In the genomic region with DNA sequence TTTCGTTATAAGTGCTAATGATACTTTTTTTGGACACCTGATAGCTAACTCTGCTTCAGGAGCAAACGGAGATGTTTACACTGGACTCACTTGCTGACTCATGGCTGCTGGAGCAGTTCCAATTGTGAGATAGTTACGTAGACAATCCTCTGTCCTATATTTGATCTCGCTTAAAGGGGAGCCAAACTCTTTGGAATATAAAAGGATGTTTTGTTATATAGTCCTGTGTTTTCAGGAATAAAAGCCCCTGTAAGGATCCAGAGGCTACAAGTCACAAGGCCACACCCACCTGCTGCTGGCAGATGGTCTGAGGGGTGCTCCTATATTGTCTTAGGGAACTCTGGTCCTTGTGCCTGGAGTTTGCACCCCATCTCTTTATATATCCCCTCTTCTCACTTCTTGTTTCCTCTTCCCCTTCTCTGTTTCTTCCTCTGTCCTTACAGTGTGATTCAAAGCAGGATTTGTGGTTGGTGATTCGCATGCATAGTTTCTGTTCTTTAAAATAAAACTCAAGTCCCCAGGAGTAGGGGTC, we compare ENCODE assay signal across 9 mouse cellular contexts.
DNase-seq lines count a peak whose midpoint lies in the region; ATAC-seq and TF ChIP-seq lines count a peak whose summit lies in the region.
"Had no signal": no experiment of that assay in that cellular context is flagged by ENCODE, and none has a peak within 500 bp of the region (broad histone marks: within the 10 kb centered on the region; RNA-seq: fewer than 3 reads in every experiment).

No protein-coding gene starts in this region.

- no peak for ATAC-seq in hindbrain, postnatal 0 days
- no peak for ATAC-seq in hindbrain, embryonic 12.5 days (ENCODE audit: low FRiP score)
- peak; percentile 28; the same call in 1 of the 2 replicates for ATAC-seq in heart, embryonic 13.5 days (ENCODE audit: extremely low read depth, insufficient number of reproducible peaks, low FRiP score, low TSS enrichment)
- ATAC-seq in liver, embryonic 16.5 days (ENCODE audit: low read depth), result peak; percentile 87
- no peak for ATAC-seq in forebrain, postnatal 0 days

- 60% methylated on average over 5 of the region's 5 CpGs for WGBS in hindbrain, postnatal 0 days
- 70% methylated on average over 5 of the region's 5 CpGs for WGBS in hindbrain, embryonic 12.5 days
- 19% methylated on average over 5 of the region's 5 CpGs for WGBS in heart, embryonic 13.5 days
- 21% methylated on average over 5 of the region's 5 CpGs for WGBS in liver, embryonic 16.5 days (ENCODE audit: insufficient replicate concordance)
- WGBS in thymus, adult 2 months, result 67% methylated on average over 5 of the region's 5 CpGs
- 53% methylated on average over 5 of the region's 5 CpGs for WGBS in forebrain, postnatal 0 days

- in situ Hi-C loops in ES-E14 (cut with MboI; ENCODE audit: low sequenced_read_pairs in 2 of 2, unreplicated experiment in 2 of 2), result no loop called here

- H3K4me1 ChIP-seq in hindbrain, postnatal 0 days (ENCODE audit: insufficient read depth, low read length), result peaks cover 15% of the 10 kb centered on the region
- H3K4me1 ChIP-seq in hindbrain, embryonic 12.5 days, result peaks cover 21% of the 10 kb centered on the region
- peaks cover 2% of the 10 kb centered on the region in 2 experiments; a peak in 1 of 4 replicates for H3K4me1 ChIP-seq in ES-E14 (ENCODE audit: control insufficient read depth in 2 of 2, insufficient read depth in 2 of 2, low read length in 2 of 2, poor library complexity in 1 of 2)
- peaks cover 71% of the 10 kb centered on the region for H3K4me1 ChIP-seq in heart, embryonic 13.5 days
- peaks cover 42% of the 10 kb centered on the region for H3K4me1 ChIP-seq in liver, embryonic 16.5 days (ENCODE audit: control insufficient read depth, low read depth, low read length)
- peaks cover 5% of the 10 kb centered on the region; the same call in 1 of the 2 replicates for H3K4me1 ChIP-seq in thymus, adult 2 months (replicated peaks; ENCODE audit: control insufficient read depth, insufficient read depth, low read length)
- peaks cover 13% of the 10 kb centered on the region for H3K4me1 ChIP-seq in forebrain, postnatal 0 days (ENCODE audit: insufficient read depth)

- H3K4me2 ChIP-seq in hindbrain, postnatal 0 days (ENCODE audit: low read depth, low read length), result no peak overlapping the region
- H3K4me2 ChIP-seq in hindbrain, embryonic 12.5 days (replicated peaks), result no peak overlapping the region
- H3K4me2 ChIP-seq in heart, embryonic 13.5 days, result peak overlapping the region; percentile 44
- peak overlapping the region; percentile 50; the same call in 1 of the 2 replicates for H3K4me2 ChIP-seq in liver, embryonic 16.5 days (ENCODE audit: low read depth, low read length)
- H3K4me2 ChIP-seq in forebrain, postnatal 0 days (ENCODE audit: low read depth), result no peak overlapping the region
- H3K4me2 ChIP-seq: limb, embryonic 13.5 days had no signal

- TF ChIP-seq CTCF in hindbrain, postnatal 0 days (IDR thresholded peaks at IDR 0.05; ENCODE audit: low read depth), result no peak
- no peak for TF ChIP-seq CTCF in thymus, adult 2 months (IDR thresholded peaks at IDR 0.05; ENCODE audit: borderline replicate concordance, control insufficient read depth, extremely low read depth, insufficient read depth, low read length, poor library complexity)
- TF ChIP-seq CTCF in forebrain, postnatal 0 days (IDR thresholded peaks at IDR 0.05; ENCODE audit: low read depth), result no peak

- no peaks in the 10 kb centered on the region for H3K9me3 ChIP-seq in hindbrain, postnatal 0 days (ENCODE audit: low read length)
- H3K9me3 ChIP-seq in hindbrain, embryonic 12.5 days (replicated peaks), result no peaks in the 10 kb centered on the region
- no peaks in the 10 kb centered on the region for H3K9me3 ChIP-seq in ES-E14 (ENCODE audit: control insufficient read depth, insufficient read depth, low read depth, low read length)
- no peaks in the 10 kb centered on the region for H3K9me3 ChIP-seq in heart, embryonic 13.5 days
- H3K9me3 ChIP-seq in liver, embryonic 16.5 days (replicated peaks; ENCODE audit: control insufficient read depth, low read length), result no peaks in the 10 kb centered on the region
- no peaks in the 10 kb centered on the region for H3K9me3 ChIP-seq in forebrain, postnatal 0 days (ENCODE audit: low read length)
- H3K9me3 ChIP-seq: limb, embryonic 13.5 days had no signal

- DNase-seq in hindbrain, postnatal 0 days (ENCODE audit: low spot score), result peak; percentile 45
- no peak for DNase-seq in ES-E14 (ENCODE audit: low read depth, low spot score)
- peak; percentile 53 for DNase-seq in cerebellum, adult 11-12 months
- DNase-seq in thymus, adult 2 months, result no peak
- no peak for DNase-seq in forebrain, postnatal 0 days

- no peak overlapping the region for H3K9ac ChIP-seq in hindbrain, postnatal 0 days (replicated peaks; ENCODE audit: low read length)
- H3K9ac ChIP-seq in hindbrain, embryonic 12.5 days, result no peak overlapping the region
- no peak overlapping the region for H3K9ac ChIP-seq in ES-E14 (ENCODE audit: insufficient read depth, low read depth, low read length, poor library complexity, severe bottlenecking)
- no peak overlapping the region for H3K9ac ChIP-seq in heart, embryonic 13.5 days
- peak overlapping the region; percentile 47 for H3K9ac ChIP-seq in liver, embryonic 16.5 days (ENCODE audit: low read depth, low read length)
- H3K9ac ChIP-seq in forebrain, postnatal 0 days, result no peak overlapping the region
- H3K9ac ChIP-seq: limb, embryonic 13.5 days had no signal

- TF ChIP-seq POLR2A in thymus, adult 2 months (IDR thresholded peaks at IDR 0.05; ENCODE audit: control insufficient read depth, extremely low read depth, insufficient read depth, low read length, poor library complexity), result no peak

- no peak overlapping the region for H3K27ac ChIP-seq in hindbrain, postnatal 0 days
- H3K27ac ChIP-seq in hindbrain, embryonic 12.5 days, result no peak overlapping the region
- H3K27ac ChIP-seq in ES-E14 (ENCODE audit: insufficient read depth, low read depth, low read length, poor library complexity, severe bottlenecking), result no peak overlapping the region
- peak overlapping the region; percentile 48 for H3K27ac ChIP-seq in heart, embryonic 13.5 days (replicated peaks)
- peak overlapping the region; percentile 80 for H3K27ac ChIP-seq in liver, embryonic 16.5 days (ENCODE audit: low read length)
- no peak overlapping the region for H3K27ac ChIP-seq in thymus, adult 2 months (ENCODE audit: control insufficient read depth, insufficient read depth, low read length)
- H3K27ac ChIP-seq in forebrain, postnatal 0 days (ENCODE audit: low read depth, low read length), result no peak overlapping the region
- H3K27ac ChIP-seq: limb, embryonic 13.5 days had no signal

- no peaks in the 10 kb centered on the region for H3K36me3 ChIP-seq in hindbrain, postnatal 0 days (ENCODE audit: insufficient read depth, low read length)
- no peaks in the 10 kb centered on the region for H3K36me3 ChIP-seq in hindbrain, embryonic 12.5 days
- no peaks in the 10 kb centered on the region for H3K36me3 ChIP-seq in ES-E14 (ENCODE audit: control insufficient read depth, insufficient read depth, low read length, poor library complexity, severe bottlenecking)
- no peaks in the 10 kb centered on the region for H3K36me3 ChIP-seq in heart, embryonic 13.5 days
- no peaks in the 10 kb centered on the region for H3K36me3 ChIP-seq in liver, embryonic 16.5 days (ENCODE audit: control insufficient read depth, insufficient read depth)
- H3K36me3 ChIP-seq in thymus, adult 2 months (ENCODE audit: control insufficient read depth, insufficient read depth, low read length), result no peaks in the 10 kb centered on the region
- no peaks in the 10 kb centered on the region for H3K36me3 ChIP-seq in forebrain, postnatal 0 days (ENCODE audit: insufficient read depth)
- H3K36me3 ChIP-seq: limb, embryonic 13.5 days had no signal

- no peak overlapping the region for H3K4me3 ChIP-seq in hindbrain, postnatal 0 days (ENCODE audit: low read length)
- H3K4me3 ChIP-seq in hindbrain, embryonic 12.5 days, result no peak overlapping the region
- H3K4me3 ChIP-seq in ES-E14 (ENCODE audit: insufficient read depth in 1 of 2, low read depth in 1 of 2, low read length in 2 of 2, poor library complexity in 1 of 2, severe bottlenecking in 1 of 2), result no peak overlapping the region
- H3K4me3 ChIP-seq in heart, embryonic 13.5 days, result no peak overlapping the region
- H3K4me3 ChIP-seq in liver, embryonic 16.5 days (ENCODE audit: low read depth, low read length), result 0 out of 2 replicates have a peak overlapping the region, but pooled peaks have one; percentile 6
- H3K4me3 ChIP-seq in thymus, adult 2 months (ENCODE audit: control insufficient read depth, insufficient read depth, low read length), result no peak overlapping the region
- H3K4me3 ChIP-seq in forebrain, postnatal 0 days (ENCODE audit: low read depth, low read length), result no peak overlapping the region
- H3K4me3 ChIP-seq: limb, embryonic 13.5 days had no signal

- no peaks in the 10 kb centered on the region for H3K27me3 ChIP-seq in hindbrain, postnatal 0 days (ENCODE audit: insufficient read depth, low read length)
- no peaks in the 10 kb centered on the region for H3K27me3 ChIP-seq in hindbrain, embryonic 12.5 days
- H3K27me3 ChIP-seq in heart, embryonic 13.5 days (replicated peaks), result no peaks in the 10 kb centered on the region
- H3K27me3 ChIP-seq in liver, embryonic 16.5 days (ENCODE audit: control insufficient read depth, insufficient read depth, low read depth, low read length), result no peaks in the 10 kb centered on the region
- H3K27me3 ChIP-seq in thymus, adult 2 months (ENCODE audit: control insufficient read depth, insufficient read depth, low read length), result no peaks in the 10 kb centered on the region
- H3K27me3 ChIP-seq in forebrain, postnatal 0 days (ENCODE audit: insufficient read depth, low read length), result no peaks in the 10 kb centered on the region
- H3K27me3 ChIP-seq: limb, embryonic 13.5 days had no signal

TF ChIP-seq in ES-E14, 5 proteins besides CTCF, POLR2A, EP300 and RAD21:
- TF ChIP-seq ZNF384 (IDR thresholded peaks at IDR 0.05; ENCODE audit: low read depth, low read length) (no peak), MAFK (IDR thresholded peaks at IDR 0.05; ENCODE audit: insufficient read depth, low read depth, low read length) (peak; percentile 57; the same call in 1 of the 2 replicates)

Comparison
In these comparisons a context has a peak if more than half of its experiments do, and no peak if none do; other contexts are left out.
1. ATAC-seq: peak in heart, embryonic 13.5 days (single experiment) and liver, embryonic 16.5 days (single experiment); none in hindbrain, postnatal 0 days (single experiment), hindbrain, embryonic 12.5 days (single experiment) and forebrain, postnatal 0 days (single experiment).
2. DNase-seq: peak in hindbrain, postnatal 0 days (single experiment) and cerebellum, adult 11-12 months (single experiment); none in ES-E14 (single experiment), thymus, adult 2 months (single experiment) and forebrain, postnatal 0 days (single experiment).
3. H3K27ac ChIP-seq: peak in heart, embryonic 13.5 days (single experiment) and liver, embryonic 16.5 days (single experiment); none in hindbrain, postnatal 0 days (single experiment), hindbrain, embryonic 12.5 days (single experiment), ES-E14 (single experiment), thymus, adult 2 months (single experiment) and forebrain, postnatal 0 days (single experiment).
4. H3K4me2 ChIP-seq: peak in heart, embryonic 13.5 days (single experiment) and liver, embryonic 16.5 days (single experiment); none in hindbrain, postnatal 0 days (single experiment), hindbrain, embryonic 12.5 days (single experiment) and forebrain, postnatal 0 days (single experiment).